Mouse (Mus musculus): ENCODE data around the gene Prkcg. TPM values are rescaled to one million over a fixed set of nuclear protein-coding genes. Genes with fewer than 3 reads are reported as not detected.
"Not testable (repeated sequence)": the region's sequence is repeated elsewhere in the genome, so short reads cannot be mapped to it uniquely, and the experiment has no call there.

The Prkcg gene
- polyA plus RNA-seq, 1 experiment from 2014 or later = 0.31 TPM

GRCm38 (mm10) chr7:3286036-3286435 lies 2.9 kb upstream of the Prkcg start:
- H3K4me1 ChIP-seq (ENCODE audit: control insufficient read depth, insufficient read depth, low read length) = peaks cover 14% of the 10 kb centered on the region
- no peak overlapping the region for H3K9ac ChIP-seq (ENCODE audit: low read length)
- DNase-seq (ENCODE audit: low spot score, missing footprints) (no peak), ATAC-seq (ENCODE audit: low FRiP score) (no peak)
- H3K4me3 ChIP-seq (ENCODE audit: low read depth, low read length) = no peak overlapping the region
- no peaks in the 10 kb centered on the region for H3K9me3 ChIP-seq (ENCODE audit: control insufficient read depth, low read length)
- no peaks in the 10 kb centered on the region for H3K27me3 ChIP-seq (ENCODE audit: control insufficient read depth, insufficient read depth, low read length)
- H3K4me2 ChIP-seq = no peak overlapping the region
- H3K36me3 ChIP-seq (ENCODE audit: control insufficient read depth, insufficient read depth, low read length) = no peaks in the 10 kb centered on the region
- H3K27ac ChIP-seq (ENCODE audit: low read depth, low read length) = no peak overlapping the region
- 94% methylated on average over 5 of the region's 5 CpGs for WGBS

GRCm38 (mm10) chr7:3287186-3287585 lies 1.8 kb upstream of the Prkcg start:
- Histone ChIP-seq H3K4me1 (ENCODE audit: control insufficient read depth, insufficient read depth, low read length) (peaks cover 16% of the 10 kb centered on the region), H3K27me3 (ENCODE audit: control insufficient read depth, insufficient read depth, low read length) (no peaks in the 10 kb centered on the region), H3K36me3 (ENCODE audit: control insufficient read depth, insufficient read depth, low read length) (no peaks in the 10 kb centered on the region), H3K9ac (ENCODE audit: low read length) (no peak overlapping the region), H3K4me3 (ENCODE audit: low read depth, low read length) (no peak overlapping the region), H3K4me2 (no peak overlapping the region), H3K27ac (ENCODE audit: low read depth, low read length) (no peak overlapping the region), H3K9me3 (ENCODE audit: control insufficient read depth, low read length) (no peaks in the 10 kb centered on the region)
- DNase-seq (ENCODE audit: low spot score, missing footprints) = no peak
- 73% methylated on average over 7 of the region's 7 CpGs for WGBS
- ATAC-seq (ENCODE audit: low FRiP score) = no peak

- H3K9me3 ChIP-seq (ENCODE audit: control insufficient read depth, low read length) = no peaks in the 10 kb centered on the region
- H3K4me1 ChIP-seq (ENCODE audit: control insufficient read depth, insufficient read depth, low read length) = peaks cover 20% of the 10 kb centered on the region
- 1% methylated on average over 18 of the region's 18 CpGs for WGBS
- peak overlapping the region; percentile 35 for H3K4me2 ChIP-seq
- no peaks in the 10 kb centered on the region for H3K27me3 ChIP-seq (ENCODE audit: control insufficient read depth, insufficient read depth, low read length)
- peak overlapping the region; percentile 23 for H3K4me3 ChIP-seq (ENCODE audit: low read depth, low read length)
- H3K9ac ChIP-seq (ENCODE audit: low read length) = peak overlapping the region; percentile 53
- DNase-seq (ENCODE audit: low spot score, missing footprints) (peak; percentile 99), ATAC-seq (ENCODE audit: low FRiP score) (peak; percentile 96)
- peak overlapping the region; percentile 33 for H3K27ac ChIP-seq (ENCODE audit: low read depth, low read length)
- H3K36me3 ChIP-seq (ENCODE audit: control insufficient read depth, insufficient read depth, low read length) = no peaks in the 10 kb centered on the region
Measured at GRCm38 (mm10) chr7:3290257-3291033, 1.5 kb downstream of the Prkcg start.

GRCm38 (mm10) chr7:3291197-3291596 lies 2.2 kb downstream of the Prkcg start:
- no peak for DNase-seq (ENCODE audit: low spot score, missing footprints)
- H3K9me3 ChIP-seq (ENCODE audit: control insufficient read depth, low read length) = no peaks in the 10 kb centered on the region
- ATAC-seq (ENCODE audit: low FRiP score) = peak; percentile 8
- no peak overlapping the region for H3K27ac ChIP-seq (ENCODE audit: low read depth, low read length)
- peaks cover 20% of the 10 kb centered on the region for H3K4me1 ChIP-seq (ENCODE audit: control insufficient read depth, insufficient read depth, low read length)
- peak overlapping the region; percentile 11; the same call in 1 of the 2 replicates for H3K4me3 ChIP-seq (ENCODE audit: low read depth, low read length)
- 59% methylated on average over 6 of the region's 6 CpGs for WGBS
- no peaks in the 10 kb centered on the region for H3K36me3 ChIP-seq (ENCODE audit: control insufficient read depth, insufficient read depth, low read length)
- peak overlapping the region; percentile 35 for H3K4me2 ChIP-seq
- H3K9ac ChIP-seq (ENCODE audit: low read length) = peak overlapping the region; percentile 48; the same call in 1 of the 2 replicates
- H3K27me3 ChIP-seq (ENCODE audit: control insufficient read depth, insufficient read depth, low read length) = no peaks in the 10 kb centered on the region

GRCm38 (mm10) chr7:3291764-3292163 lies 2.8 kb downstream of the Prkcg start:
- peak overlapping the region; percentile 35; the same call in 1 of the 2 replicates for H3K4me2 ChIP-seq

GRCm38 (mm10) chr7:3292271-3292670 lies 3.3 kb downstream of the Prkcg start:
- not testable (repeated sequence) for H3K9ac ChIP-seq (ENCODE audit: low read length); H3K27ac ChIP-seq (ENCODE audit: low read depth, low read length); H3K36me3 ChIP-seq (ENCODE audit: control insufficient read depth, insufficient read depth, low read length); H3K4me2 ChIP-seq; H3K4me3 ChIP-seq (ENCODE audit: low read depth, low read length); H3K27me3 ChIP-seq (ENCODE audit: control insufficient read depth, insufficient read depth, low read length); ATAC-seq (ENCODE audit: low FRiP score); H3K9me3 ChIP-seq (ENCODE audit: control insufficient read depth, low read length)
- H3K4me1 ChIP-seq (ENCODE audit: control insufficient read depth, insufficient read depth, low read length) = peaks cover 20% of the 10 kb centered on the region
- 79% methylated on average over 10 of the region's 12 CpGs for WGBS
- peak; percentile 66 for DNase-seq (ENCODE audit: low spot score, missing footprints)

More at GRCm38 (mm10) chr7:3291764-3292163, 2.8 kb downstream of the Prkcg start:
- WGBS = 89% methylated on average over 3 of the region's 3 CpGs
- DNase-seq (ENCODE audit: low spot score, missing footprints) (peak; percentile 84), ATAC-seq (ENCODE audit: low FRiP score) (no peak)
- peaks cover 20% of the 10 kb centered on the region for H3K4me1 ChIP-seq (ENCODE audit: control insufficient read depth, insufficient read depth, low read length)
- no peaks in the 10 kb centered on the region for H3K27me3 ChIP-seq (ENCODE audit: control insufficient read depth, insufficient read depth, low read length)
- H3K4me3 ChIP-seq (ENCODE audit: low read depth, low read length) = no peak overlapping the region
- no peaks in the 10 kb centered on the region for H3K36me3 ChIP-seq (ENCODE audit: control insufficient read depth, insufficient read depth, low read length)
- no peak overlapping the region for H3K27ac ChIP-seq (ENCODE audit: low read depth, low read length)
- no peak overlapping the region for H3K9ac ChIP-seq (ENCODE audit: low read length)
- no peaks in the 10 kb centered on the region for H3K9me3 ChIP-seq (ENCODE audit: control insufficient read depth, low read length)

GRCm38 (mm10) chr7:3292791-3293190 lies 3.8 kb downstream of the Prkcg start:
- Histone ChIP-seq H3K4me2 (peak overlapping the region; percentile 36), H3K4me1 (ENCODE audit: control insufficient read depth, insufficient read depth, low read length) (peaks cover 20% of the 10 kb centered on the region), H3K9me3 (ENCODE audit: control insufficient read depth, low read length) (no peaks in the 10 kb centered on the region), H3K27ac (ENCODE audit: low read depth, low read length) (no peak overlapping the region), H3K9ac (ENCODE audit: low read length) (peak overlapping the region; percentile 53), H3K36me3 (ENCODE audit: control insufficient read depth, insufficient read depth, low read length) (peaks cover 3% of the 10 kb centered on the region; the same call in 1 of the 2 replicates), H3K27me3 (ENCODE audit: control insufficient read depth, insufficient read depth, low read length) (no peaks in the 10 kb centered on the region), H3K4me3 (ENCODE audit: low read depth, low read length) (no peak overlapping the region)
- WGBS = 3% methylated on average over 14 of the region's 14 CpGs
- no peak for ATAC-seq (ENCODE audit: low FRiP score)
- peak; percentile 90 for DNase-seq (ENCODE audit: low spot score, missing footprints)

GRCm38 (mm10) chr7:3294794-3295193 lies 5.8 kb downstream of the Prkcg start:
- Histone ChIP-seq H3K4me1 (ENCODE audit: control insufficient read depth, insufficient read depth, low read length) (peaks cover 14% of the 10 kb centered on the region), H3K9me3 (ENCODE audit: control insufficient read depth, low read length) (no peaks in the 10 kb centered on the region), H3K4me3 (ENCODE audit: low read depth, low read length) (no peak overlapping the region), H3K4me2 (no peak overlapping the region), H3K27ac (ENCODE audit: low read depth, low read length) (no peak overlapping the region), H3K36me3 (ENCODE audit: control insufficient read depth, insufficient read depth, low read length) (peaks cover 3% of the 10 kb centered on the region; the same call in 1 of the 2 replicates), H3K27me3 (ENCODE audit: control insufficient read depth, insufficient read depth, low read length) (no peaks in the 10 kb centered on the region), H3K9ac (ENCODE audit: low read length) (no peak overlapping the region)
- WGBS = 92% methylated on average over 1 of the region's 1 CpGs
- DNase-seq (ENCODE audit: low spot score, missing footprints) (peak; percentile 54), ATAC-seq (ENCODE audit: low FRiP score) (no peak)

GRCm38 (mm10) chr7:3295321-3296110 lies 6.5 kb downstream of the Prkcg start:
- Histone ChIP-seq H3K27me3 (ENCODE audit: control insufficient read depth, insufficient read depth, low read length) (no peaks in the 10 kb centered on the region), H3K9me3 (ENCODE audit: control insufficient read depth, low read length) (no peaks in the 10 kb centered on the region), H3K36me3 (ENCODE audit: control insufficient read depth, insufficient read depth, low read length) (peaks cover 3% of the 10 kb centered on the region; the same call in 1 of the 2 replicates), H3K4me1 (ENCODE audit: control insufficient read depth, insufficient read depth, low read length) (peaks cover 11% of the 10 kb centered on the region), H3K4me2 (no peak overlapping the region), H3K27ac (ENCODE audit: low read depth, low read length) (no peak overlapping the region), H3K4me3 (ENCODE audit: low read depth, low read length) (no peak overlapping the region), H3K9ac (ENCODE audit: low read length) (no peak overlapping the region)
- WGBS = 92% methylated on average over 5 of the region's 5 CpGs
- DNase-seq (ENCODE audit: low spot score, missing footprints) (peak; percentile 33), ATAC-seq (ENCODE audit: low FRiP score) (no peak)

Data from midbrain, embryonic 11.5 days (tissue).